Comparison of ENCODE assay signal across 16 mouse cellular contexts in genomic region chr2:138285811-138286210, GRCm38 (mm10). TPM values are rescaled to one million over a fixed set of nuclear protein-coding genes. Genes with fewer than 3 reads are reported as not detected.
DNase-seq lines count a peak whose midpoint lies in the region; TF ChIP-seq lines count a peak whose summit lies in the region.
"Had no signal": no experiment of that assay in that cellular context is flagged by ENCODE, and none has a peak within 500 bp of the region (broad histone marks: within the 10 kb centered on the region; RNA-seq: fewer than 3 reads in every experiment).

No protein-coding gene starts in this region.

- H3K4me3 ChIP-seq in layer of hippocampus, adult 2 months, result no peak overlapping the region; the same call in 1 of the 2 replicates
- H3K4me3 ChIP-seq in forebrain, embryonic 10.5 days, result no peak overlapping the region
- H3K4me3 ChIP-seq: heart, embryonic 12.5 days; intestine, embryonic 15.5 days; midbrain, embryonic 12.5 days had no signal

- H3K4me1 ChIP-seq in forebrain, embryonic 10.5 days, result no peaks in the 10 kb centered on the region
- H3K4me1 ChIP-seq: heart, embryonic 12.5 days; intestine, embryonic 15.5 days; midbrain, embryonic 12.5 days had no signal

- H3K9me3 ChIP-seq in forebrain, embryonic 10.5 days, result no peaks in the 10 kb centered on the region; the same call in 1 of the 2 replicates
- H3K9me3 ChIP-seq: intestine, embryonic 15.5 days; midbrain, embryonic 12.5 days had no signal

- 92% methylated on average over 4 of the region's 4 CpGs for WGBS in forebrain, embryonic 10.5 days

- TF ChIP-seq CTCF in layer of hippocampus, adult 2 months (conservative IDR thresholded peaks at IDR 0.05), result no peak

- H3K36me3 ChIP-seq in forebrain, embryonic 10.5 days (replicated peaks), result peaks cover 67% of the 10 kb centered on the region
- H3K36me3 ChIP-seq: G1E had no signal

- H3K27ac ChIP-seq in layer of hippocampus, adult 2 months, result peak overlapping the region; percentile 53; the same call in 1 of the 2 replicates
- no peak overlapping the region for H3K27ac ChIP-seq in forebrain, embryonic 10.5 days
- H3K27ac ChIP-seq: hindbrain, embryonic 14.5 days; intestine, embryonic 15.5 days; midbrain, embryonic 12.5 days had no signal

- DNase-seq in layer of hippocampus, adult 2 months (ENCODE audit: low spot score in 2 of 2), result no peak
- DNase-seq in layer of hippocampus, postnatal 10 days (ENCODE audit: low spot score in 2 of 2), result no peak
- peak; percentile 89 for DNase-seq in brain, adult 2 months (ENCODE audit: low read depth, low spot score)
- peak; percentile 79 for DNase-seq in cerebellum, adult 11 months
- DNase-seq in cerebellum, postnatal 14 days, result peak; percentile 87 to 95
- no peak for DNase-seq in forebrain, embryonic 10.5 days (ENCODE audit: extremely low spot score, low spot score)
- no peak for DNase-seq in urinary bladder, postnatal 10 days (ENCODE audit: low spot score)
- DNase-seq: adrenal gland, adult 8-10 months; kidney, postnatal 10 days; layer of hippocampus, adult 9-11 months; thymus, adult 18-20 months had no signal

- H3K27me3 ChIP-seq in forebrain, embryonic 10.5 days (ENCODE audit: poor library complexity, severe bottlenecking), result no peaks in the 10 kb centered on the region
- H3K27me3 ChIP-seq: heart, embryonic 12.5 days; intestine, embryonic 15.5 days; midbrain, embryonic 12.5 days had no signal

RNA-seq across cellular contexts. Expression of gene Btbd3, which starts 29.4 kb away (rescaled TPM):
- 100 to 1,000 TPM; 209 to 210 TPM for total RNA-seq in layer of hippocampus, adult 2 months (2021)
- 100 to 1,000 TPM; 105 to 108 TPM for total RNA-seq in layer of hippocampus, postnatal 10 days (2021)
- polyA plus RNA-seq in forebrain, embryonic 10.5 days (2016; fragmentation: Nextera tagmentation; extraction: Ambion mirVana), result 12.2 and 13.0 TPM in 2 replicates
- polyA plus RNA-seq: G1E had no signal

Comparison
In these comparisons a context has a peak if more than half of its experiments do, and no peak if none do; other contexts are left out.
1. DNase-seq: peak in brain, adult 2 months (single experiment), cerebellum, adult 11 months (single experiment) and cerebellum, postnatal 14 days (2 of 2); none in layer of hippocampus, adult 2 months (0 of 2), layer of hippocampus, postnatal 10 days (0 of 2), forebrain, embryonic 10.5 days (single experiment) and urinary bladder, postnatal 10 days (single experiment).